Comparison of ENCODE assay signal across 7 mouse cellular contexts in genomic region chr3:54989358-54989757, GRCm38 (mm10).
DNase-seq lines count a peak whose midpoint lies in the region; ATAC-seq and TF ChIP-seq lines count a peak whose summit lies in the region.

No protein-coding gene starts in this region.

- H3K27ac ChIP-seq in liver, adult 2 months (replicated peaks; ENCODE audit: insufficient read depth, low read depth, low read length) = no peak overlapping the region
- no peak overlapping the region for H3K27ac ChIP-seq in left cerebral cortex, adult 2 months

- intact Hi-C loops in heart, postnatal 10 days (cut with DNase I) = no loop called here
- intact Hi-C loops in left cerebral cortex, adult 2 months (cut with DNase I) = no loop called here

- no peak overlapping the region for H3K4me3 ChIP-seq in liver, adult 2 months (ENCODE audit: insufficient read depth, low read depth, low read length)
- H3K4me3 ChIP-seq in left cerebral cortex, adult 2 months = no peak overlapping the region

- H3K4me1 ChIP-seq in liver, adult 2 months (ENCODE audit: control insufficient read depth, insufficient read depth, low read length) = no peaks in the 10 kb centered on the region

- H3K36me3 ChIP-seq in liver, adult 2 months (ENCODE audit: control insufficient read depth, insufficient read depth, low read length) = no peaks in the 10 kb centered on the region

- DNase-seq in liver, adult 2 months (ENCODE audit: extremely low read depth, low read depth, low spot score) = peak; percentile 36
- DNase-seq in liver = no peak
- peak; percentile 10 for DNase-seq in fibroblast of lung, adult 2 months (ENCODE audit: low read depth)
- peak; percentile 79 to 84 for DNase-seq in heart, postnatal 10 days
- DNase-seq in left cerebral cortex, adult 2 months (ENCODE audit: extremely low spot score in 1 of 2, low spot score in 2 of 2) = peak; percentile 28 to 35
- peak; percentile 58 for DNase-seq in right cerebral cortex, postnatal 25 days

- WGBS in liver, adult 2 months = 18% methylated on average over 8 of the region's 8 CpGs

- TF ChIP-seq CTCF in liver, adult 2 months (IDR thresholded peaks at IDR 0.05; ENCODE audit: low read depth, low read length) = no peak
- no peak for TF ChIP-seq CTCF in left cerebral cortex, adult 2 months (IDR thresholded peaks at IDR 0.05)

- H3K79me2 ChIP-seq in liver, adult 2 months (ENCODE audit: control insufficient read depth, insufficient read depth, low read length) = no peaks in the 10 kb centered on the region

- no peak for TF ChIP-seq POLR2A in liver, adult 2 months (IDR thresholded peaks at IDR 0.05; ENCODE audit: extremely low read depth, insufficient read depth, low read length)

- H3K9ac ChIP-seq in liver, adult 2 months (ENCODE audit: low read depth, low read length) = no peak overlapping the region

- no peak for ATAC-seq in erythroid progenitor cell, adult 5-6 weeks (replicated peaks; ENCODE audit: low FRiP score, poor library complexity, severe bottlenecking)

- peaks cover 3% of the 10 kb centered on the region; the same call in 1 of the 2 replicates for H3K27me3 ChIP-seq in liver, adult 2 months (ENCODE audit: control insufficient read depth, insufficient read depth, low read length)
